Mouse (Mus musculus) right cerebral cortex, adult 18-20 months (tissue): ENCODE data around the gene Olfr1342.
A peak's percentile ranks its signal among the peaks of the same experiment; 100 is the strongest.

Experiments used
- DNase-seq: peaks from one replicate; pipeline ENCODE4 v3.0.0; 2022; ENCODE audit warnings: mixed read lengths

Gene Olfr1342

GRCm38 (mm10) chr4:118692412-118692973, at the start of gene Olfr1342:
Olfr1342 (minus strand) TSS chr4:118692756.
- DNase-seq = no peak

GRCm38 (mm10) chr4:118741881-118742280, 49.3 kb upstream of the Olfr1342 start:
- no peak for DNase-seq

- no peak for DNase-seq
Observed at GRCm38 (mm10) chr4:118740988-118741698, 48.6 kb upstream of the Olfr1342 start.

- DNase-seq = no peak
Observed at GRCm38 (mm10) chr4:118739574-118739973, 47.0 kb upstream of the Olfr1342 start.

GRCm38 (mm10) chr4:118731875-118732274, 39.3 kb upstream of the Olfr1342 start, which contains the start of gene Olfr1339:
Olfr1339 (plus strand) TSS chr4:118732175.
- DNase-seq = no peak

GRCm38 (mm10) chr4:118721742-118722483, 29.4 kb upstream of the Olfr1342 start:
- DNase-seq = peak; percentile 5

GRCm38 (mm10) chr4:118719838-118720237, 27.3 kb upstream of the Olfr1342 start, which contains the start of gene Olfr1340:
Olfr1340 (plus strand) TSS chr4:118720138.
- no peak for DNase-seq

- no peak for DNase-seq
Observed at GRCm38 (mm10) chr4:118711656-118712055, 19.1 kb upstream of the Olfr1342 start.

- no peak for DNase-seq
Observed at GRCm38 (mm10) chr4:118708086-118708485, 15.5 kb upstream of the Olfr1342 start.

GRCm38 (mm10) chr4:118703223-118703622, 10.7 kb upstream of the Olfr1342 start, which contains the start of gene Olfr1341:
Olfr1341 (plus strand) TSS chr4:118703523.
- DNase-seq = no peak

- DNase-seq = no peak
Observed at GRCm38 (mm10) chr4:118693812-118694211, 1.3 kb upstream of the Olfr1342 start.

- DNase-seq = no peak
Observed at GRCm38 (mm10) chr4:118687086-118687485, 5.5 kb downstream of the Olfr1342 start.

GRCm38 (mm10) chr4:118658652-118659051, 33.9 kb downstream of the Olfr1342 start, which contains the start of gene Olfr62:
Olfr62 (plus strand) TSS chr4:118658952.
- no peak for DNase-seq

- DNase-seq = peak; percentile 56
Observed at GRCm38 (mm10) chr4:118645234-118645633, 47.3 kb downstream of the Olfr1342 start.

GRCm38 (mm10) chr4:118642346-118643190, 50.0 kb downstream of the Olfr1342 start:
- DNase-seq = no peak
